In genomic region chr14:15677218-15677617, GRCm38 (mm10) we compare ENCODE assay signal across 19 mouse cellular contexts.
DNase-seq lines count a peak whose midpoint lies in the region; ATAC-seq and TF ChIP-seq lines count a peak whose summit lies in the region.
"Had no signal": no experiment of that assay in that cellular context is flagged by ENCODE, and none has a peak within 500 bp of the region (broad histone marks: within the 10 kb centered on the region; RNA-seq: fewer than 3 reads in every experiment).

No protein-coding gene starts in this region.

- peak; percentile 55 for TF ChIP-seq RAD21 in CH12.LX (IDR thresholded peaks at IDR 0.05; ENCODE audit: low read depth, low read length)

- peaks cover 0 to 21% of the 10 kb centered on the region in 2 experiments; a peak in 2 of 4 replicates for H3K4me1 ChIP-seq in CH12.LX (ENCODE audit: control insufficient read depth in 1 of 2, insufficient read depth in 2 of 2)
- no peaks in the 10 kb centered on the region for H3K4me1 ChIP-seq in forebrain, embryonic 15.5 days
- H3K4me1 ChIP-seq: embryonic facial prominence, embryonic 10.5 days; embryonic facial prominence, embryonic 12.5 days; forebrain, embryonic 13.5 days had no signal

- TF ChIP-seq EP300 in CH12.LX (IDR thresholded peaks at IDR 0.05; ENCODE audit: low read length) = no peak

- H3K4me3 ChIP-seq in CH12.LX (replicated peaks in 1 of 3; ENCODE audit: low read depth in 2 of 3, low read length in 2 of 3, poor library complexity in 1 of 3) = no peak overlapping the region
- no peak overlapping the region for H3K4me3 ChIP-seq in forebrain, embryonic 15.5 days
- H3K4me3 ChIP-seq: embryonic facial prominence, embryonic 10.5 days; embryonic facial prominence, embryonic 12.5 days; forebrain, embryonic 13.5 days had no signal

- no peaks in the 10 kb centered on the region for H3K9me3 ChIP-seq in CH12.LX (replicated peaks; ENCODE audit: low read length)
- no peaks in the 10 kb centered on the region for H3K9me3 ChIP-seq in forebrain, embryonic 15.5 days
- H3K9me3 ChIP-seq: embryonic facial prominence, embryonic 10.5 days; embryonic facial prominence, embryonic 12.5 days; forebrain, embryonic 13.5 days had no signal

- H3K36me3 ChIP-seq in CH12.LX (replicated peaks in 1 of 2; ENCODE audit: control insufficient read depth in 1 of 2, insufficient read depth in 1 of 2, low read length in 1 of 2) = no peaks in the 10 kb centered on the region
- no peaks in the 10 kb centered on the region for H3K36me3 ChIP-seq in forebrain, embryonic 15.5 days
- H3K36me3 ChIP-seq: embryonic facial prominence, embryonic 10.5 days; embryonic facial prominence, embryonic 12.5 days had no signal

- TF ChIP-seq POLR2A in CH12.LX (IDR thresholded peaks at IDR 0.05; ENCODE audit: low read depth, low read length) = no peak

- in situ Hi-C loops in CH12.LX (cut with MboI; ENCODE audit: low pct_ligation_motif_present, low pct_unique_long_range_greater_than_20kb, low sequenced_read_pairs) = loop anchor here (10.0 kb wide), 1 partner anchor 218 kb away; no protein-coding TSS in a partner anchor

- WGBS in forebrain, embryonic 15.5 days = 96% methylated on average over 2 of the region's 2 CpGs

- no peak overlapping the region for H3K27ac ChIP-seq in CH12.LX (ENCODE audit: insufficient read depth, low read depth)
- no peak overlapping the region for H3K27ac ChIP-seq in forebrain, embryonic 15.5 days (replicated peaks)
- H3K27ac ChIP-seq: embryonic facial prominence, embryonic 10.5 days; embryonic facial prominence, embryonic 12.5 days; forebrain, embryonic 13.5 days had no signal

- peak; percentile 16 for DNase-seq in CD4-positive, CD25-positive, alpha-beta regulatory T cell, adult 2 months (ENCODE audit: low read depth, low spot score)
- peak; percentile 10 for DNase-seq in CH12.LX (ENCODE audit: extremely low read depth)
- no peak for DNase-seq in left cerebral cortex, adult 11 months (ENCODE audit: low spot score)
- no peak for DNase-seq in adrenal gland, adult (ENCODE audit: inconsistent age in 2 of 2, low spot score in 1 of 2)
- DNase-seq in cerebellum, postnatal 4 days (ENCODE audit: low spot score in 2 of 2) = no peak
- DNase-seq: adrenal gland, adult 8-10 months; adrenal gland, postnatal 14 days; adrenal gland, postnatal 36 days; cerebellum, adult 11-12 months; cerebellum, adult 2 months; cerebellum, adult 9-10 months; cerebellum, postnatal 10 days; cerebellum, postnatal 25 days had no signal

- H3K79me2 ChIP-seq in CH12.LX (replicated peaks; ENCODE audit: control insufficient read depth, extremely low read depth, insufficient read depth, poor library complexity, severe bottlenecking) = no peaks in the 10 kb centered on the region

- dilution Hi-C loops in CH12.LX (cut with MboI; ENCODE audit: extremely low pct_ligation_motif_present, extremely low pct_unique_long_range_greater_than_20kb, low sequenced_read_pairs) = no loop called here

- H3K4me2 ChIP-seq in CH12.LX (ENCODE audit: insufficient read depth, low read depth, poor library complexity, severe bottlenecking) = no peak overlapping the region
- no peak overlapping the region for H3K4me2 ChIP-seq in forebrain, embryonic 15.5 days (replicated peaks)
- H3K4me2 ChIP-seq: embryonic facial prominence, embryonic 12.5 days; forebrain, embryonic 13.5 days had no signal

- peak in 1 of 2 experiments; percentile 47; a peak in 2 of 4 replicates for TF ChIP-seq CTCF in CH12.LX (conservative IDR thresholded peaks at IDR 0.05 in 1 of 2, IDR thresholded peaks at IDR 0.05 in 1 of 2; ENCODE audit: low read depth in 2 of 2, low read length in 2 of 2)

- H3K27me3 ChIP-seq in CH12.LX (replicated peaks) = no peaks in the 10 kb centered on the region
- H3K27me3 ChIP-seq in forebrain, embryonic 15.5 days = no peaks in the 10 kb centered on the region
- H3K27me3 ChIP-seq: embryonic facial prominence, embryonic 12.5 days; forebrain, embryonic 13.5 days had no signal

- no peak overlapping the region for H3K9ac ChIP-seq in CH12.LX (ENCODE audit: insufficient read depth, low read depth)
- no peak overlapping the region for H3K9ac ChIP-seq in forebrain, embryonic 15.5 days (replicated peaks)
- H3K9ac ChIP-seq: embryonic facial prominence, embryonic 12.5 days; forebrain, embryonic 13.5 days had no signal

- peak; percentile 30 for ATAC-seq in inflammation-experienced regulatory T-cells, adult 6 months
- ATAC-seq in forebrain, embryonic 15.5 days (replicated peaks) = no peak
- ATAC-seq: forebrain, embryonic 13.5 days; forebrain, embryonic 16.5 days had no signal

TF ChIP-seq in CH12.LX, 34 proteins besides CTCF, POLR2A, EP300 and RAD21:
- TF ChIP-seq ELF1 (IDR thresholded peaks at IDR 0.05; ENCODE audit: low read depth, low read length) (no peak), MAFK (IDR thresholded peaks at IDR 0.05; ENCODE audit: insufficient replicate concordance, low read length) (no peak), SMC3 (IDR thresholded peaks at IDR 0.05; ENCODE audit: low read depth, low read length) (peak; percentile 59), NELFE (IDR thresholded peaks at IDR 0.05; ENCODE audit: low read depth, low read length) (no peak)

Comparison
In these comparisons a context has a peak if more than half of its experiments do, and no peak if none do; other contexts are left out.
1. DNase-seq: peak in CD4-positive, CD25-positive, alpha-beta regulatory T cell, adult 2 months (single experiment) and CH12.LX (single experiment); none in left cerebral cortex, adult 11 months (single experiment), adrenal gland, adult (0 of 2) and cerebellum, postnatal 4 days (0 of 2).